Mouse (Mus musculus) liver, postnatal 0 days (tissue): ENCODE data around the gene Fbf1. TPM values are rescaled to one million over a fixed set of nuclear protein-coding genes. Genes with fewer than 3 reads are reported as not detected.

Experiments used
- ATAC-seq: fragments of 200-750 bp; cut with Nextera tagmentation; 2 replicates; pipeline ENCODE4 v1.8.0; 2017; ENCODE audit warnings: mild to moderate bottlenecking, moderate library complexity
- DNase-seq: peaks from one replicate; pipeline ENCODE4 v3.0.0-alpha.2; 2016
- H3K27ac ChIP-seq: fragments of 300-500 bp; sonication (generic); 2 replicates; pipeline ENCODE4 v1.5.1; 2014; ENCODE audit warnings: antibody characterized with exemption, moderate library complexity, mild to moderate bottlenecking, low read depth
- H3K27me3 ChIP-seq: fragments of 300-500 bp; sonication (generic); 2 replicates; pipeline ENCODE4 v1.6.1; 2014; ENCODE audit warnings: low read length, control low read depth, mixed read lengths; ENCODE audit not compliant: insufficient read depth
- H3K36me3 ChIP-seq: fragments of 300-500 bp; sonication (generic); replicated peaks from 2 replicates; pipeline ENCODE4 v1.6.1; 2014; ENCODE audit warnings: mild to moderate bottlenecking, control low read depth, low read length, moderate library complexity, mixed read lengths; ENCODE audit not compliant: insufficient read depth
- H3K4me1 ChIP-seq: fragments of 300-500 bp; sonication (generic); 2 replicates; pipeline ENCODE4 v1.6.1; 2014; ENCODE audit warnings: antibody characterized with exemption, mild to moderate bottlenecking, control low read depth; ENCODE audit not compliant: insufficient read depth
- H3K4me2 ChIP-seq: fragments of 300-500 bp; sonication (generic); 2 replicates; pipeline ENCODE4 v1.6.1; 2014; ENCODE audit warnings: low read depth, mild to moderate bottlenecking, low read length, moderate library complexity, mixed read lengths
- H3K4me3 ChIP-seq: fragments of 300-500 bp; sonication (generic); 2 replicates; pipeline ENCODE4 v1.5.1; 2014; ENCODE audit warnings: low read depth, low read length
- H3K9ac ChIP-seq: fragments of 300-500 bp; sonication (generic); replicated peaks from 2 replicates; pipeline ENCODE4 v1.6.1; 2014; ENCODE audit warnings: mild to moderate bottlenecking, moderate library complexity
- H3K9me3 ChIP-seq: fragments of 300-500 bp; sonication (generic); 2 replicates; pipeline ENCODE4 v1.6.1; 2016; ENCODE audit warnings: mild to moderate bottlenecking, control low read depth, low read length, mixed read lengths
- CTCF ChIP-seq: sonication (generic); IDR thresholded peaks from 2 replicates; pipeline ENCODE4 v1.5.1; 2016; ENCODE audit warnings: antibody characterized with exemption, low read depth
- EP300 ChIP-seq: IDR thresholded peaks from 2 replicates; pipeline ENCODE4 v1.6.1; 2016; ENCODE audit warnings: antibody characterized with exemption, low read depth, mild to moderate bottlenecking
- WGBS: fragments of 180-500 bp; shearing (Covaris S2); extraction: QIAGEN DNeasy Blood & Tissue Kit; methylation state at CpG from one replicate; pipeline ENCODE4 v1.1.7; 2014; ENCODE audit not compliant: insufficient replicate concordance; 5-methylcytosine and 5-hydroxymethylcytosine counted together
- polyA plus RNA-seq: library from polyadenylated mRNA; unstranded; fragments of >200 nt; fragmentation: Nextera tagmentation; extraction: Ambion mirVana; gene quantifications from 2 replicates; pipeline ENCODE4 v1.2.1, GENCODE M21; 2015

Fbf1 gene
- polyA plus RNA-seq, 1 experiment from 2014 or later = 2.3 TPM

GRCm38 (mm10) chr11:116105065-116105464, 62.9 kb downstream of the Fbf1 start:
- no peak for ATAC-seq
- no peak overlapping the region for H3K4me3 ChIP-seq
- no peak overlapping the region for H3K27ac ChIP-seq
- no peaks in the 10 kb centered on the region for H3K9me3 ChIP-seq
- peaks cover 65% of the 10 kb centered on the region for H3K4me1 ChIP-seq
- H3K36me3 ChIP-seq = 0 out of 2 replicates have a peak, but pooled peaks cover 2% of the 10 kb centered on the region
- no peak for TF ChIP-seq EP300
- TF ChIP-seq CTCF = no peak
- H3K9ac ChIP-seq = no peak overlapping the region
- no peak for DNase-seq
- no peak overlapping the region for H3K4me2 ChIP-seq
- H3K27me3 ChIP-seq = peaks cover 26% of the 10 kb centered on the region
- WGBS = 79% methylated on average over 2 of the region's 2 CpGs

GRCm38 (mm10) chr11:116104006-116104646, 63.8 kb downstream of the Fbf1 start:
- Histone ChIP-seq H3K27me3 (peaks cover 17% of the 10 kb centered on the region), H3K4me3 (no peak overlapping the region), H3K27ac (peak overlapping the region; percentile 45; the same call in 1 of the 2 replicates), H3K4me1 (peaks cover 67% of the 10 kb centered on the region), H3K9ac (no peak overlapping the region), H3K9me3 (no peaks in the 10 kb centered on the region), H3K4me2 (no peak overlapping the region), H3K36me3 (0 out of 2 replicates have a peak, but pooled peaks cover 2% of the 10 kb centered on the region)
- 29% methylated on average over 14 of the region's 14 CpGs for WGBS
- ATAC-seq = peak; percentile 46
- no peak for TF ChIP-seq EP300
- TF ChIP-seq CTCF = no peak
- peak; percentile 41 for DNase-seq

DNA sequence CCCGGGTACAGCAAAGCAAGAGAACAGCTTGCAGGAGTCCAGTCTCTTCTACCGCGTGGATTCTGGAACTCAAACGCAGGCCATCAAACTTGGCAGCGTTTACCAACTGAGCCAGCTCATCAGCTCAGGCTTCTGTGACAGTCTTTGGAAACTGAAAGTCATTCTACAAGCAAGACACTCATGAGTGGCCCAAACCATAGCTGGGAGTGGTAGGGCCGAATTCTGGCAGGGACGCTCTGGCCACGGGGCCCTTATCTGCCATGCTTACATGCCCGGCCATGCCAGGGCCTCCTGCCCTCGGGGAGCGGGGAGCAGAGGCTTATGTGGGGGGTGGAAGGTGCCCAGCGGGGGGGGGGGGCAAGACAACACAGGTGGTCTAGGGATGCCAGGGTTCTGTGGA, 64.4 kb downstream of the Fbf1 start:
- peaks cover 11% of the 10 kb centered on the region for H3K27me3 ChIP-seq
- DNase-seq = peak; percentile 14
- H3K36me3 ChIP-seq = 0 out of 2 replicates have a peak, but pooled peaks cover 2% of the 10 kb centered on the region
- no peaks in the 10 kb centered on the region for H3K9me3 ChIP-seq
- TF ChIP-seq CTCF = no peak
- 57% methylated on average over 11 of the region's 12 CpGs for WGBS
- no peak overlapping the region for H3K9ac ChIP-seq
- H3K27ac ChIP-seq = peak overlapping the region; percentile 45; the same call in 1 of the 2 replicates
- H3K4me1 ChIP-seq = peaks cover 65% of the 10 kb centered on the region
- no peak for ATAC-seq
- H3K4me3 ChIP-seq = no peak overlapping the region
- H3K4me2 ChIP-seq = no peak overlapping the region

DNA sequence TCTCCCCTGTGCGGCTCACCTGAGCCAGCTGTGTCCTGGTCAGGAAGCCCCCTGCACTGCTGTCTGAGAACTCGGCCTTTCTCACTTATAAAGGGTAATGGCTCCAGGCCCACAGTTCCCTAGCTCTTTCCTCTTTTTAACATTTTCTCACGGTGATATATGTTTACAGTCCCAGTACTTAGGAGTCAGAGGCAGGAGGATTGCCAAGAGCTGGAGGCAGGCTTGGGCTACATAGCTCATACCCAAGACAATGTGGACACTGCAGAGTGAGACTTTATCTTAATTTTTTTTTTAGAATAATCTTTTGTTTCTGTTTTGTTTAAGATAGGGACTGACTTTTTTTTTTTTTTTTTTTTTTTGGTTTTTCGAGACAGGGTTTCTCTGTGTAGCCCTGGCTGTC, 65.5 kb downstream of the Fbf1 start:
- no peaks in the 10 kb centered on the region for H3K9me3 ChIP-seq
- peak overlapping the region; percentile 20 for H3K4me2 ChIP-seq
- DNase-seq = no peak
- H3K36me3 ChIP-seq = 0 out of 2 replicates have a peak, but pooled peaks cover 2% of the 10 kb centered on the region
- peaks cover 3% of the 10 kb centered on the region; the same call in 1 of the 2 replicates for H3K27me3 ChIP-seq
- H3K27ac ChIP-seq = peak overlapping the region; percentile 62
- H3K4me3 ChIP-seq = no peak overlapping the region
- ATAC-seq = no peak
- WGBS = 44% methylated on average over 3 of the region's 4 CpGs
- H3K9ac ChIP-seq = peak overlapping the region; percentile 38; the same call in 1 of the 2 replicates
- H3K4me1 ChIP-seq = peaks cover 58% of the 10 kb centered on the region
- no peak for TF ChIP-seq EP300
- no peak for TF ChIP-seq CTCF

DNA sequence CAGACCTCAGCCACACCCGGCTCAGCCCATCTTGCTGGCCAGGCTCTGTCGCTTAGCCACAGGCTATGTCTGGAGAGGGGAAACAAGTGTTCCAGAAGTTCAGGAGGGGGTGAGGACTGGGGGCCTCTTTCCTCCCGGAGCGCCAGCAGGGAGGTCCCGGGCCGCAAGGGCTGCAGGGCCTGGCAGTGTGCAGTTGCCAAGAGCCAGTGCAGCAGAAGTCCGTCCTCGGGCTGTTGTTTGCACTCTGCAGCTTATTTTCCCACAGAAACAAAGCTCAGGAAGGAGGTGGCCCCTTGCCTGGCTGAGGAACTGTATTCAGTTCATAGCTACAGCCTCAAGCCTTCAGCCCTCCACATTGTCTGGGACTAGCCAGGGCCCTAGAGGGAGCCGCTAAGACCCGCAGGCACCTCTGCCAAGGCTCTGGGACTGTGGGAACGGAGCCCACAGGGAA, 66.0 kb downstream of the Fbf1 start:
- no peak overlapping the region for H3K4me3 ChIP-seq
- 25% methylated on average over 11 of the region's 11 CpGs for WGBS
- TF ChIP-seq EP300 (no peak), CTCF (no peak)
- DNase-seq (no peak), ATAC-seq (no peak)
- H3K27ac ChIP-seq = peak overlapping the region; percentile 62
- H3K4me1 ChIP-seq = peaks cover 52% of the 10 kb centered on the region
- H3K9me3 ChIP-seq = no peaks in the 10 kb centered on the region; the same call in 1 of the 2 replicates
- peak overlapping the region; percentile 38 for H3K9ac ChIP-seq
- 0 out of 2 replicates have a peak, but pooled peaks cover 2% of the 10 kb centered on the region for H3K36me3 ChIP-seq
- peak overlapping the region; percentile 20 for H3K4me2 ChIP-seq
- H3K27me3 ChIP-seq = no peaks in the 10 kb centered on the region

GRCm38 (mm10) chr11:116100839-116101238, 67.1 kb downstream of the Fbf1 start:
- no peak for TF ChIP-seq EP300
- no peak for TF ChIP-seq CTCF
- DNase-seq = no peak
- Histone ChIP-seq H3K4me2 (no peak overlapping the region), H3K9me3 (peaks cover 3% of the 10 kb centered on the region), H3K4me3 (no peak overlapping the region), H3K36me3 (no peaks in the 10 kb centered on the region), H3K9ac (no peak overlapping the region), H3K27me3 (no peaks in the 10 kb centered on the region), H3K4me1 (peaks cover 45% of the 10 kb centered on the region), H3K27ac (no peak overlapping the region)
- WGBS = 74% methylated on average over 7 of the region's 7 CpGs
- ATAC-seq = no peak
